Mouse (Mus musculus) intestine, embryonic 16.5 days (tissue): ENCODE data around the gene Ankrd33b. TPM values are rescaled to one million over a fixed set of nuclear protein-coding genes. Genes with fewer than 3 reads are reported as not detected.

Experiments used
- ATAC-seq: fragments of 200-750 bp; cut with Nextera tagmentation; 2 replicates; pipeline ENCODE4 v1.8.0; 2017; ENCODE audit warnings: moderate TSS enrichment, moderate library complexity
- H3K27ac ChIP-seq: fragments of 300-500 bp; sonication (generic); 2 replicates; pipeline ENCODE4 v1.5.1; 2014; ENCODE audit warnings: mild to moderate bottlenecking, low read length
- H3K27me3 ChIP-seq: fragments of 300-500 bp; sonication (generic); replicated peaks from 2 replicates; pipeline ENCODE4 v1.6.1; 2014; ENCODE audit warnings: low read length, control low read depth, mixed read lengths; ENCODE audit not compliant: control insufficient read depth, insufficient read depth
- H3K36me3 ChIP-seq: fragments of 300-500 bp; sonication (generic); 2 replicates; pipeline ENCODE4 v1.6.1; 2014; ENCODE audit warnings: low read length, control low read depth; ENCODE audit not compliant: control insufficient read depth, insufficient read depth
- H3K4me1 ChIP-seq: fragments of 300-500 bp; sonication (generic); 2 replicates; pipeline ENCODE4 v1.6.1; 2014; ENCODE audit warnings: low read length, control low read depth, mixed read lengths; ENCODE audit not compliant: control insufficient read depth, insufficient read depth
- H3K4me2 ChIP-seq: fragments of 300-500 bp; sonication (generic); 2 replicates; pipeline ENCODE4 v1.6.1; 2014; ENCODE audit warnings: low read depth, low read length, control low read depth
- H3K4me3 ChIP-seq: fragments of 300-500 bp; sonication (generic); 2 replicates; pipeline ENCODE4 v1.5.1; 2014; ENCODE audit warnings: mild to moderate bottlenecking, low read length
- H3K9ac ChIP-seq: fragments of 300-500 bp; sonication (generic); 2 replicates; pipeline ENCODE4 v1.6.1; 2014; ENCODE audit warnings: low read depth, low read length
- H3K9me3 ChIP-seq: fragments of 300-500 bp; sonication (generic); 2 replicates; pipeline ENCODE4 v1.6.1; 2016; ENCODE audit warnings: low read length, control low read depth; ENCODE audit not compliant: control insufficient read depth
- WGBS: fragments of 180-500 bp; shearing (Covaris S2); extraction: QIAGEN DNeasy Blood & Tissue Kit; methylation state at CpG from one replicate; pipeline ENCODE4 v1.1.7; 2014; 5-methylcytosine and 5-hydroxymethylcytosine counted together
- polyA plus RNA-seq: library from polyadenylated mRNA; unstranded; fragments of >200 nt; fragmentation: Nextera tagmentation; extraction: Ambion mirVana; gene quantifications from 2 replicates; pipeline ENCODE4 v1.2.1, GENCODE M21; 2015

Ankrd33b gene
- polyA plus RNA-seq, 1 experiment from 2014 or later, result 0.76 TPM

GRCm38 (mm10) chr15:31299258-31299917, 68.1 kb downstream of the Ankrd33b start:
- Histone ChIP-seq H3K9me3 (no peaks in the 10 kb centered on the region), H3K4me2 (no peak overlapping the region), H3K27me3 (peaks cover 13% of the 10 kb centered on the region), H3K36me3 (no peaks in the 10 kb centered on the region), H3K9ac (no peak overlapping the region), H3K4me1 (peaks cover under 1% of the 10 kb centered on the region; the same call in 1 of the 2 replicates), H3K4me3 (no peak overlapping the region), H3K27ac (no peak overlapping the region)
- WGBS, result 60% methylated on average over 6 of the region's 6 CpGs
- ATAC-seq, result no peak

DNA sequence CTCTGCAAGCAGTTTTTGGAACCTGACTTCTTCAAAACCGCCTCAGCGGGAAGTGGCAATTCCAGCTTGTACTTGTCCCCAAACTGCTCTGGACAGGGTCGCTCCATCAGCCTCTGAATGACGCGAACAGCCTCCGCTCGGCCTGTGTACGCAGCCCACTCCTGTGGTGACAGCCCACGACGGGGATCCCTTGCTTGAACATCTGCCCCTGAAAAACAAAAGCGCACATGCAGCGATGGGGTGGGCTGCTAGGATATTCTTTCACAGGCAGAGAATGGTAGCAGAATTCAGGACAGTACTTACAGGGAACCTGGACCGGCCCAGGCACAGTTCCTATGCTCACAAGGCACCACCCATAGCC, 69.8 kb downstream of the Ankrd33b start:
- WGBS, result 26% methylated on average over 13 of the region's 13 CpGs
- no peaks in the 10 kb centered on the region for H3K36me3 ChIP-seq
- H3K9me3 ChIP-seq, result no peaks in the 10 kb centered on the region
- peaks cover 2% of the 10 kb centered on the region; the same call in 1 of the 2 replicates for H3K4me1 ChIP-seq
- no peak overlapping the region for H3K4me3 ChIP-seq
- H3K27ac ChIP-seq, result no peak overlapping the region
- no peak overlapping the region for H3K9ac ChIP-seq
- ATAC-seq, result no peak
- H3K27me3 ChIP-seq, result peaks cover 13% of the 10 kb centered on the region
- peak overlapping the region; percentile 8; the same call in 1 of the 2 replicates for H3K4me2 ChIP-seq

GRCm38 (mm10) chr15:31296882-31297776, 70.4 kb downstream of the Ankrd33b start:
- peak overlapping the region; percentile 27 for H3K4me2 ChIP-seq
- no peaks in the 10 kb centered on the region for H3K9me3 ChIP-seq
- no peak overlapping the region for H3K27ac ChIP-seq
- H3K36me3 ChIP-seq, result no peaks in the 10 kb centered on the region
- WGBS, result 20% methylated on average over 40 of the region's 40 CpGs
- peak overlapping the region; percentile 12 for H3K4me3 ChIP-seq
- ATAC-seq, result no peak
- peaks cover 13% of the 10 kb centered on the region for H3K27me3 ChIP-seq
- H3K9ac ChIP-seq, result no peak overlapping the region
- peaks cover 2% of the 10 kb centered on the region; the same call in 1 of the 2 replicates for H3K4me1 ChIP-seq

DNA sequence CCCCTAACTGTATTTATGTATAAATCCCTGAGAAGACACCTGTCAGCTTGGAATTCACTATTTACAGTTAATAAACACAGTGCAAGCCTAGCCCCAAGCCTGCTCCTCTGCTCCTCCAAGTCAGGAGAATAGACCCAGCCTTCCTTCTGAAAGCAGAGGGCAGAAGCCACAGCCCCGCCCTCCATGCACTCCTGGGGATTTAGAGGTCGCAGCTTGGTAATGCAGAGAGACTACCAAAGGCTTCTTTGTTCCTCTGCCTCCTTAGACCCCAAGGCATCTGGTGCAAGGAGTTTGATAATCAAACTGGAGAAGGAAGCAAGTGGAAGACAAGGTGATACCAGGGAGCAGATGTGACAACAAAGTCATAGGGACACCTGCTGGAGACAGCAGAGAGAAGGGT, 73.2 kb downstream of the Ankrd33b start:
- ATAC-seq, result no peak
- WGBS, result 12% methylated on average over 2 of the region's 2 CpGs

GRCm38 (mm10) chr15:31292627-31293026, 74.9 kb downstream of the Ankrd33b start:
- 33% methylated on average over 3 of the region's 3 CpGs for WGBS
- no peak overlapping the region for H3K4me3 ChIP-seq
- ATAC-seq, result no peak
- H3K27ac ChIP-seq, result no peak overlapping the region
- peaks cover 9% of the 10 kb centered on the region for H3K27me3 ChIP-seq
- no peak overlapping the region for H3K9ac ChIP-seq
- H3K9me3 ChIP-seq, result no peaks in the 10 kb centered on the region
- no peaks in the 10 kb centered on the region for H3K36me3 ChIP-seq
- peaks cover 2% of the 10 kb centered on the region; the same call in 1 of the 2 replicates for H3K4me1 ChIP-seq
- H3K4me2 ChIP-seq, result no peak overlapping the region

More for the DNA sequence above, 73.2 kb downstream of the Ankrd33b start:
- no peak overlapping the region for H3K4me3 ChIP-seq
- H3K4me2 ChIP-seq, result no peak overlapping the region
- H3K27me3 ChIP-seq, result peaks cover 13% of the 10 kb centered on the region
- no peaks in the 10 kb centered on the region for H3K9me3 ChIP-seq
- H3K36me3 ChIP-seq, result no peaks in the 10 kb centered on the region
- no peak overlapping the region for H3K27ac ChIP-seq
- peaks cover 2% of the 10 kb centered on the region; the same call in 1 of the 2 replicates for H3K4me1 ChIP-seq
- no peak overlapping the region for H3K9ac ChIP-seq

DNA sequence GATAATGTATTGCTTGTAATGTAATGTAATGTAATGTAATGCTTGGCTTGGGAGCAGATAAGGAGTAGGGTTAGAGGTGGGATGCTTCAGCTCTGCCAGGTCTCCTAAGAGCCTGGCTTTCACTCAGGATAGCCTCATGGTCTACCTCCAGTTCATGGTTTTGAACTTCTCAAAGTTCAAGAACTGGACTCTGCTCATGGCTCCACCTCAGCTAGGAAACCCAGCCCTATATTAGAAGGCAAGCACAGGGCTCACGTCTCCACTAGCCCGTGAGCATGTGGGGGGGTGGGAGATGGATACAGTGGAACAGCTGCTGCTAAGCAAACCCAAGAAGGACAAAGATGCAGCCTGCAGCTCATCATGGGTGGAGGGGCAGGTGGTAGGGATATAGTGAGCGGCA, 81.8 kb downstream of the Ankrd33b start:
- H3K27me3 ChIP-seq, result no peaks in the 10 kb centered on the region
- no peak for ATAC-seq
- H3K27ac ChIP-seq, result no peak overlapping the region
- H3K4me3 ChIP-seq, result no peak overlapping the region
- 82% methylated on average over 3 of the region's 3 CpGs for WGBS
- H3K9ac ChIP-seq, result no peak overlapping the region
- H3K36me3 ChIP-seq, result no peaks in the 10 kb centered on the region
- H3K4me1 ChIP-seq, result 0 out of 2 replicates have a peak, but pooled peaks cover 3% of the 10 kb centered on the region
- H3K4me2 ChIP-seq, result no peak overlapping the region
- H3K9me3 ChIP-seq, result no peaks in the 10 kb centered on the region

GRCm38 (mm10) chr15:31284922-31285631, 82.4 kb downstream of the Ankrd33b start:
- Histone ChIP-seq H3K4me1 (0 out of 2 replicates have a peak, but pooled peaks cover 3% of the 10 kb centered on the region), H3K27ac (no peak overlapping the region), H3K9me3 (no peaks in the 10 kb centered on the region), H3K4me2 (no peak overlapping the region), H3K36me3 (no peaks in the 10 kb centered on the region), H3K9ac (no peak overlapping the region), H3K27me3 (no peaks in the 10 kb centered on the region), H3K4me3 (no peak overlapping the region)
- WGBS, result 73% methylated on average over 17 of the region's 17 CpGs
- no peak for ATAC-seq

DNA sequence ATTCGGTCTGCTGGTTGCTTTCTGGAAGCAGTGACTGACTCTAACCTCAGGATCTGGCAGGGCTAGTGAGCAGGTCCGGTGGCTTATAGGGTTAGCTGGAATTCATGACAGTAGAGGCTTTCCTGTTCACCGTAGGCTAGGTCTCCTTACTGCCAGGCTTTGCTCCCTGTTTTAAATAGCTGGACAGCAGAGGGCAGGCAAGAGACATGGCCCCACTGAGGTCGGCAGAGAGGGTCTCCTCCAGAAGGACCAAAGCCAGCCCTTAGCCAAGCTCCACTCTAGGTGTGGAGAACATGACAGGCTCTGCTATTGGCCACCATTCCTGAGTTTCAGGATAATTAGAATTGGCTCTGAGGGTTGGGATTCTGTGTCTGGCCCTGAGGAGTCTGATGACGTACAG, 83.4 kb downstream of the Ankrd33b start:
- no peaks in the 10 kb centered on the region for H3K36me3 ChIP-seq
- H3K9ac ChIP-seq, result no peak overlapping the region
- H3K9me3 ChIP-seq, result no peaks in the 10 kb centered on the region
- H3K4me1 ChIP-seq, result 0 out of 2 replicates have a peak, but pooled peaks cover 6% of the 10 kb centered on the region
- no peak for ATAC-seq
- H3K4me2 ChIP-seq, result no peak overlapping the region
- WGBS, result 69% methylated on average over 5 of the region's 5 CpGs
- no peak overlapping the region for H3K4me3 ChIP-seq
- no peaks in the 10 kb centered on the region for H3K27me3 ChIP-seq
- no peak overlapping the region for H3K27ac ChIP-seq

DNA sequence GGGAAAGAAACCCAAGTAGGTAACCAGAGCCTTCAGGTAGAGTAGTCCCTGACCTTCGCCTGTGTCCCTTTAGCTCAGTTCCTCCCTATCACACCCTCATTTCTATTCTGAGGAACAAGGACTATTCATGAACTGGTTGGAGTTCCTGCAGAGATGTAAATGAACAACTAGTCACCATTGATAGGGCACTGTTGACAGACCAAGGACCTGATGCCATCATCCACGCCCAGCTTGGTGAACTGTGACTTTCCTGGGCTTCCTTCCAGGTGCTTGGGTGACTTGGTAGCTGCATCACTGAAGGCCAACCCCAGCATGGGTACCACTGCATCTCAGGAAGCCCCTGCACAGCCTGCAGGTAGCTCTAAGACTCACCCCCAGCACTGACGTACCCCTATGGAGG, 85.2 kb downstream of the Ankrd33b start:
- Histone ChIP-seq H3K27ac (no peak overlapping the region), H3K4me2 (no peak overlapping the region), H3K4me1 (0 out of 2 replicates have a peak, but pooled peaks cover 6% of the 10 kb centered on the region), H3K36me3 (no peaks in the 10 kb centered on the region), H3K27me3 (no peaks in the 10 kb centered on the region), H3K9ac (no peak overlapping the region), H3K9me3 (no peaks in the 10 kb centered on the region), H3K4me3 (no peak overlapping the region)
- no peak for ATAC-seq
- 74% methylated on average over 3 of the region's 3 CpGs for WGBS
